Mouse (Mus musculus): ENCODE data around the gene Itm2b. TPM values are rescaled to one million over a fixed set of nuclear protein-coding genes. Genes with fewer than 3 reads are reported as not detected.

The Itm2b gene
- polyA plus RNA-seq, 1 experiment from 2014 or later, result 471 TPM

GRCm38 (mm10) chr14:73410083-73410482, 25.0 kb upstream of the Itm2b start:
- Histone ChIP-seq H3K27me3 (replicated peaks) (no peaks in the 10 kb centered on the region), H3K27ac (no peak overlapping the region), H3K36me3 (no peaks in the 10 kb centered on the region), H3K4me3 (no peak overlapping the region), H3K9me3 (no peaks in the 10 kb centered on the region), H3K4me2 (replicated peaks) (no peak overlapping the region), H3K9ac (no peak overlapping the region), H3K4me1 (no peaks in the 10 kb centered on the region)
- ATAC-seq (ENCODE audit: low FRiP score, low read depth), result no peak
- WGBS, result 91% methylated on average over 3 of the region's 3 CpGs

GRCm38 (mm10) chr14:73408223-73408845, 23.2 kb upstream of the Itm2b start:
- WGBS, result 86% methylated on average over 4 of the region's 4 CpGs
- Histone ChIP-seq H3K9me3 (no peaks in the 10 kb centered on the region), H3K36me3 (no peaks in the 10 kb centered on the region), H3K4me2 (replicated peaks) (no peak overlapping the region), H3K4me1 (no peaks in the 10 kb centered on the region), H3K9ac (no peak overlapping the region), H3K27me3 (replicated peaks) (no peaks in the 10 kb centered on the region), H3K27ac (no peak overlapping the region), H3K4me3 (no peak overlapping the region)
- ATAC-seq (ENCODE audit: low FRiP score, low read depth), result no peak

GRCm38 (mm10) chr14:73404016-73404415, 18.9 kb upstream of the Itm2b start:
- Histone ChIP-seq H3K4me3 (no peak overlapping the region), H3K27me3 (replicated peaks) (no peaks in the 10 kb centered on the region), H3K36me3 (no peaks in the 10 kb centered on the region), H3K4me1 (no peaks in the 10 kb centered on the region), H3K27ac (no peak overlapping the region), H3K9me3 (no peaks in the 10 kb centered on the region), H3K9ac (no peak overlapping the region), H3K4me2 (replicated peaks) (no peak overlapping the region)
- WGBS, result 79% methylated on average over 3 of the region's 3 CpGs
- ATAC-seq (ENCODE audit: low FRiP score, low read depth), result no peak

DNA sequence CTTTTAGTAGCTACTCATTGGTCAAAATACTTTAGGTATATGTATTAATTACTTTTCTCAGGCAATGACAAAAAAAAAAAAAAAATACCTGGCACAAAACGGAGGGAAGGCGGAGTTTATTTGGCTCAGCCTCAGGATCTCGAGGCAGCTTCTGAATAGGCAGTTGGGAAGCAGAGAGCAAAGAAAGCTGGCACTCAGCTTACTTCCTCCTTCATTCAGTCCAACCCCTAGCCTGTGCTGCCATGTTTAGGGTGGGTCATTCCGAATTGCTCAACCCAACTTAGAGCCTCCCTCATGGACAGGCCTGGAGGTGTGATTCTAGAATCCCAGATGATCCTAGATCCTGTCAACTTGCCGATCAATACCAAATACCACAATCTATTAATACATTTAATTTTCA, 18.3 kb upstream of the Itm2b start:
- Histone ChIP-seq H3K9ac (no peak overlapping the region), H3K36me3 (no peaks in the 10 kb centered on the region), H3K27ac (no peak overlapping the region), H3K27me3 (replicated peaks) (no peaks in the 10 kb centered on the region), H3K4me1 (no peaks in the 10 kb centered on the region), H3K9me3 (no peaks in the 10 kb centered on the region), H3K4me3 (no peak overlapping the region), H3K4me2 (replicated peaks) (no peak overlapping the region)
- WGBS, result 79% methylated on average over 5 of the region's 5 CpGs
- ATAC-seq (ENCODE audit: low FRiP score, low read depth), result no peak

- WGBS, result 83% methylated on average over 11 of the region's 11 CpGs
- H3K4me3 ChIP-seq, result no peak overlapping the region
- H3K36me3 ChIP-seq, result no peaks in the 10 kb centered on the region
- no peak overlapping the region for H3K9ac ChIP-seq
- no peaks in the 10 kb centered on the region for H3K4me1 ChIP-seq
- no peak overlapping the region for H3K27ac ChIP-seq
- H3K9me3 ChIP-seq, result no peaks in the 10 kb centered on the region
- ATAC-seq (ENCODE audit: low FRiP score, low read depth), result no peak
- H3K4me2 ChIP-seq (replicated peaks), result no peak overlapping the region
- no peaks in the 10 kb centered on the region for H3K27me3 ChIP-seq (replicated peaks)
Measured at GRCm38 (mm10) chr14:73402296-73403035, 17.4 kb upstream of the Itm2b start.

DNA sequence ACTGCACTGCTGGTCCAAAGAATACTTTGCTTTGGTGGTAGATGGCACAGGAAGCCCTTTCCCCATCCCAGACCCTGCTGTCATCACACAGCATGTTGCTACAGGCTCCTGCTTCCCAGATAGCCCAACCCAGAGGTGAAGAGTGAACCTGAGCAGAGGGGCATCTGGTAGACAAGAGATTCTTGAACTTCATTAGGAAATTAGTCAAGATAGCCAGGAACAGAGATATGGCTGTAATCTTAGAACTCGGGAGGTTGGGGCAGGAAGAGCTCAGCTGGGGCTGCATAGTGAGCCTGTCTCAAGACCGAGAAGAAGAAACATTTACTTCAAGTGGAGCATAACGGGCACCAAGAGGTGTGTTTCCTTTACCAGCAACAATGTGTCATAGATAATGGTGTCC, 16.3 kb upstream of the Itm2b start:
- Histone ChIP-seq H3K36me3 (no peaks in the 10 kb centered on the region), H3K27ac (no peak overlapping the region), H3K9me3 (no peaks in the 10 kb centered on the region), H3K4me2 (replicated peaks) (no peak overlapping the region), H3K9ac (no peak overlapping the region), H3K27me3 (replicated peaks) (no peaks in the 10 kb centered on the region), H3K4me1 (no peaks in the 10 kb centered on the region), H3K4me3 (no peak overlapping the region)
- ATAC-seq (ENCODE audit: low FRiP score, low read depth), result no peak
- WGBS, result 83% methylated on average over 3 of the region's 3 CpGs

DNA sequence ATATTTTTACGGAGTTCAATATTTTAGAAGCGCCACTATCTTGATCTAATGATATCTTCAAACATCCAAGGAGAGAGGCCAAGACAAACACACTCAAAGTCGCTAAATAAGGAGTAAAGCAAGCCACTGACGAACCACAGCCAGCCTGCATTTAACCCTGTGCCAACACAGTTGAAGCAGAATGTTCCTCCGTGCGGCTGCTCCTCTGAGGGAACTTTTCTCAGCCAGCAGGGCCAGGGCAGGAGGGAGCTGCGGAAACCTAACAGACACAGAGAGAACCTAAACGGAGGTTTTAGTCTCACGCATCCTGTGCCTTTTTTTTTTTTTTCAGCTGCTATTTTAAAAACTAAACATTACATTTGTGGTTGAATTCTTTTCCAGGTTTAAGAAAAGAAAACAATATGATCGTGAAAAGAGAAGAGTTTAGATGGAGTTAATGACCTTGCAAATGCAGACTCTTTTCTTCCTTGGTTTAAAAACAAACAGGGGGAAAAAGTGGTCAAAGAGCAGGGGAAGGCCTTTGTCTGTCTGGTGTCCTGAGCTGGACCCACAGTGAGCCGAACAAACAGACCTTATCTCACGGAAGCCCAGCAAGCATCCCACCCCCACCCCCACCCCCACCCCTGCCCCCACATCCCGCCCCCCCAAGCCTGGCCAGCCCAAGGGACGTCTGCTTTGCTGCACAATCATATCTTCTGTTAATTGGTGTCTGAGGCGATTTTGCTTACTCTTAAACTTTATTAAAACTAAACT, 15.0 kb upstream of the Itm2b start:
- Histone ChIP-seq H3K9me3 (no peaks in the 10 kb centered on the region), H3K4me2 (replicated peaks) (no peak overlapping the region)

DNA sequence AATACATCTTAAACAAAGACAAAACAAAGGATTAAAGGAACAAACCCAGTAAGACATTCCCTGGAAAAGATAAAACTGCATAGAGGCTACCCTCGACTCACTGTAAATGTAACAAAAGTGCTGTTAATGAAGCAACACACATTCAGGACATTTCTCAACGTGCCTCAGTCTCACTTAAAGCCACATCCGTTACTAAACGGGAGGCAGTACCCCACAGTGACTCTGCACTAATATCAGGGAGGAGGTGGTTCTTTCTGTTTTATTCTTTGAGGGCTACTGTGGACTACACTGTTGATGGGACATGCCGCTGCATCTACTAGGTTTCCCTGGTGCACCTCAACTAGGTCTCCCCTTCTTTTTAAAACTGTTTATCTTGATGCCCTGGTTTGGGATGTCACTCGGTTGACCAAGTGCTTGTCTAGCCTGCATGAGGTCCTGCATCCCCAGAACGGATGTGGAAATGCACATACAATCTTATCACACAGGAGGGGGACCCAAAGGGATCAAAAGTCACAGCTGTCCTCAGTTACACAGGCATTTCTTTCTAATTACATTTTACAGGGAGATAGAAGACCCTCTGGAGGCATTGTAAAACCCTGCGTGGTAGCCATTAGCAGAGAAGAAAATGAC, 13.4 kb upstream of the Itm2b start:
- no peaks in the 10 kb centered on the region for H3K36me3 ChIP-seq
- H3K27ac ChIP-seq, result no peak overlapping the region
- no peaks in the 10 kb centered on the region for H3K27me3 ChIP-seq (replicated peaks)
- ATAC-seq (ENCODE audit: low FRiP score, low read depth), result no peak
- no peaks in the 10 kb centered on the region for H3K9me3 ChIP-seq
- no peaks in the 10 kb centered on the region for H3K4me1 ChIP-seq
- 72% methylated on average over 8 of the region's 8 CpGs for WGBS
- H3K4me3 ChIP-seq, result no peak overlapping the region
- no peak overlapping the region for H3K4me2 ChIP-seq (replicated peaks)
- H3K9ac ChIP-seq, result no peak overlapping the region

More for the DNA sequence above, 15.0 kb upstream of the Itm2b start:
- 35% methylated on average over 15 of the region's 15 CpGs for WGBS
- H3K27me3 ChIP-seq (replicated peaks), result no peaks in the 10 kb centered on the region
- no peaks in the 10 kb centered on the region for H3K4me1 ChIP-seq
- H3K27ac ChIP-seq, result no peak overlapping the region
- H3K4me3 ChIP-seq, result no peak overlapping the region
- no peak for ATAC-seq (ENCODE audit: low FRiP score, low read depth)
- H3K9ac ChIP-seq, result no peak overlapping the region
- no peaks in the 10 kb centered on the region for H3K36me3 ChIP-seq

DNA sequence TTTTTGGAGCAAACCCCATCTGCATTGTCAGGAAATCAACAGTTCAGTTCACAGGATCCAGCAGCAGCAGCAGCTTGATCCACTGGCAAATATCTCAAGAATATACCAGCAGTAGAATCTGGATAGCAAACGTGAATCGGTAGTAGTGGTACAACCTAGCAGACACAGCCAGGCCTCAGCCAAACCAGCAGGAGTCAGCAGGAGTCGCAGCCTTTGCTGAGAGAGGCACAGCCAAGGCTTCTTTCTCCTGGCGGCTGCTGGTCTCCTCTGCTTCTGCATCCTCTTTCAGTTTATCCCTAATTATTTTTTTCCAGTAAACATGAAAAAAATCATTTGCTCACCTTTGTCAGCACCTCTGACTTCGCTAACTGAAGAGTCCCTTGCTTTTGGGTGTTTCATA, 10.7 kb upstream of the Itm2b start:
- no peak for ATAC-seq (ENCODE audit: low FRiP score, low read depth)
- WGBS, result 61% methylated on average over 5 of the region's 5 CpGs
- Histone ChIP-seq H3K4me3 (no peak overlapping the region), H3K36me3 (no peaks in the 10 kb centered on the region), H3K27ac (no peak overlapping the region), H3K4me1 (no peaks in the 10 kb centered on the region), H3K9me3 (no peaks in the 10 kb centered on the region), H3K4me2 (replicated peaks) (no peak overlapping the region), H3K9ac (no peak overlapping the region), H3K27me3 (replicated peaks) (no peaks in the 10 kb centered on the region)

DNA sequence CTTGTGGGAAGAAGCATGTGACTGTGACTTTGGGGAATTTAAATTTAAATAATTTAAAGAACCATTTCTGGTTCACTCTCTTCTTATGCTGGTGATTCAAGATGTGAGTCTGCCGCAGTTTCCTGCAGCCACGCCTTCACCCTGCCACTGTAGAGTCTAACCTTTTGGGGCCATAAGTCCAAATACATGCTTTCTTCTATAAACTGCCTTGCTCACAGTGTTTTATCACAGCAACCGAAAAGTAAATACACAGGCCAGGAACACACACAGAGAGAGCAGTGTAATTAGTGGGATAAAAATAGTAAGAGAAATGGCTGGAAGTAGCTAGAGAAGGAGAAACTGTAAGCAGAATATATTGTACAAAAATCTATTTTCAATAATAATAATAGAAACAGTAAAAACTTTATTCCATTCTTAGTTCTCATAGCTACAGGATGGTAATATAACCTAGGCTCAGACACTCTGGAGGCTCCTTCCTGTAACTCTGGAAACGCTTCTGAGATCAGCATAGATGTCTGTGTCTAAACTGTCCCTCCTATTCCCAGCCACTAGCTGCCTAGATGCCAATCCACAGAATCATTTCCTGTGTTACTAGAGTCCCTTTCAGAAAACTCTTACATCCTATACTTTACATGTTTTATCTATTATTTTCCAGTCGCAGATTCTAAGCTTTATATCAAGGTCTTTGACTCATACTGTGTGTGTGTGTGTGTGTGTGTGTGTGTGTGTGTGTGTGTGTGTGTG, 9.3 kb upstream of the Itm2b start:
- Histone ChIP-seq H3K4me1 (no peaks in the 10 kb centered on the region), H3K4me2 (replicated peaks) (no peak overlapping the region), H3K27ac (no peak overlapping the region), H3K4me3 (no peak overlapping the region), H3K9ac (no peak overlapping the region), H3K9me3 (no peaks in the 10 kb centered on the region), H3K27me3 (replicated peaks) (no peaks in the 10 kb centered on the region), H3K36me3 (no peaks in the 10 kb centered on the region)
- WGBS, result 81% methylated on average over 5 of the region's 5 CpGs
- ATAC-seq (ENCODE audit: low FRiP score, low read depth), result no peak

DNA sequence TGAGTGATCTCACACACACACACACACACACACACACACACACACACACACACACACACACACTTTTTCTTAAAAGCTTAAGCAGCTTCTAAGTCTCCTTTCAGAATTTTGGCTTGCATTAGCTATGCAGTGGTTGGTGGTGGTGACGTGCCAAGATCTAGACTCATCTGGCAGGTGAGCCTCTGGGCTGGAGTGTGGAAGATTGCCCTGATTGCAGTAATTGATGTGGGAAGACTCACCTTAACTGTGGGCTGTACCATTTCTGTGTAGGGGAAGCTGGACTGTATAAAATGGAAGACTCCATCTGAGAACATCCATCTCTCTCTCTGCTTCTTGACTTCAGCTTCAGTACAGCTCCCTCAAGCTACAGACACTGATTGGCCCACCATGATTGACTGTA, 6.4 kb upstream of the Itm2b start:
- WGBS, result 94% methylated on average over 1 of the region's 1 CpGs
- no peaks in the 10 kb centered on the region for H3K27me3 ChIP-seq (replicated peaks)
- no peak for ATAC-seq (ENCODE audit: low FRiP score, low read depth)

GRCm38 (mm10) chr14:73390196-73390595, 5.1 kb upstream of the Itm2b start:
- no peak overlapping the region for H3K27ac ChIP-seq
- H3K9ac ChIP-seq, result no peak overlapping the region
- WGBS, result 88% methylated on average over 2 of the region's 2 CpGs
- H3K4me2 ChIP-seq (replicated peaks), result no peak overlapping the region
- no peaks in the 10 kb centered on the region for H3K27me3 ChIP-seq (replicated peaks)
- H3K9me3 ChIP-seq, result no peaks in the 10 kb centered on the region
- ATAC-seq (ENCODE audit: low FRiP score, low read depth), result no peak
- no peaks in the 10 kb centered on the region for H3K4me1 ChIP-seq
- no peak overlapping the region for H3K4me3 ChIP-seq
- no peaks in the 10 kb centered on the region for H3K36me3 ChIP-seq

More for the DNA sequence above, 6.4 kb upstream of the Itm2b start:
- H3K9ac ChIP-seq, result no peak overlapping the region
- H3K36me3 ChIP-seq, result no peaks in the 10 kb centered on the region
- H3K4me1 ChIP-seq, result no peaks in the 10 kb centered on the region
- H3K27ac ChIP-seq, result no peak overlapping the region
- no peak overlapping the region for H3K4me2 ChIP-seq (replicated peaks)
- no peaks in the 10 kb centered on the region for H3K9me3 ChIP-seq
- H3K4me3 ChIP-seq, result no peak overlapping the region

Data from neural tube, embryonic 12.5 days (tissue).